Mouse (Mus musculus) brain, embryonic 14.5 days (tissue): ENCODE data around the gene Taar7b.

ENCODE experiments used
- CTCF ChIP-seq: fragments of 200-500 bp; IDR thresholded peaks from 2 replicates; pipeline ENCODE4 v1.5.1; 2012; ENCODE audit warnings: inconsistent platforms, mild to moderate bottlenecking, moderate library complexity, borderline replicate concordance; ENCODE audit not compliant: insufficient read depth, insufficient read length; ENCODE audit errors: extremely low read depth
- POLR2A ChIP-seq: fragments of 200-500 bp; IDR thresholded peaks from 2 replicates; pipeline ENCODE4 v1.6.1; 2012; ENCODE audit warnings: mild to moderate bottlenecking, inconsistent platforms, borderline replicate concordance; ENCODE audit not compliant: poor library complexity, insufficient read depth, insufficient read length, severe bottlenecking; ENCODE audit errors: extremely low read depth

- no peak for TF ChIP-seq POLR2A
- TF ChIP-seq CTCF, result no peak
Measured at GRCm38 (mm10) chr10:23971256-23971655, 28.5 kb upstream of the Taar7b start.
